Mouse (Mus musculus) kidney, adult 2 months (tissue): ENCODE results near the gene Cacybp.

ENCODE experiments used
- CTCF ChIP-seq: fragments of 200-500 bp; conservative IDR thresholded peaks from 2 replicates; pipeline ENCODE4 v1.5.1; 2011; ENCODE audit warnings: low read depth, mild to moderate bottlenecking, control low read depth, low read length, moderate library complexity, mixed read lengths; ENCODE audit not compliant: insufficient read depth, insufficient read length
- POLR2A ChIP-seq: fragments of 200-500 bp; IDR thresholded peaks from one replicate; pipeline ENCODE4 v1.6.1; 2011; ENCODE audit warnings: low read depth, low read length, control low read depth

DNA sequence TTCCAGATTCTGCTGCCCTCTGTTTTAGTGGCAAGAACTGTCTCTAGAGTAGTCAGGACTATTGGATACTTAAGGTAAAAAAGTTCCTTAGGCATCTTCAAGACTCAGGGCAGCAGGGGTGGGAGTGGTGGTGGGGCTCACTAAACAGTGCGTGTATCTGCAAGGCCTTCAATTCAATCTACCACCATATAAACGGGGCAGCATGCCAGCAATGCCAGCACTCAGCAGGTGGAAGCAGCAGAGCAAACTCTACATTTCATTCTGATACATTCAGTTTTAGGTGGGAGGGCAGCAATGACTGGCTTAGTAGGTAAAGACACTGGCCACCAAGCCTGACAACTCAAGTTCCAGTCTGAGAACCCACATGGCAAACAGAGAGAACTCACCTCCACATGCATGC lies 27.4 kb upstream of the Cacybp start:
- TF ChIP-seq POLR2A, result no peak
- no peak for TF ChIP-seq CTCF
